Mouse (Mus musculus) stomach, postnatal 0 days (tissue): Measurements from ENCODE around the gene Fabp6.

Source experiments
- CTCF ChIP-seq: IDR thresholded peaks from 2 replicates; pipeline ENCODE4 v1.5.1; 2016; ENCODE audit warnings: antibody characterized with exemption, low read depth, mild to moderate bottlenecking, moderate library complexity
- EP300 ChIP-seq: optimal IDR thresholded peaks from 2 replicates; pipeline ENCODE3; 2016; ENCODE audit warnings: antibody characterized with exemption

DNA sequence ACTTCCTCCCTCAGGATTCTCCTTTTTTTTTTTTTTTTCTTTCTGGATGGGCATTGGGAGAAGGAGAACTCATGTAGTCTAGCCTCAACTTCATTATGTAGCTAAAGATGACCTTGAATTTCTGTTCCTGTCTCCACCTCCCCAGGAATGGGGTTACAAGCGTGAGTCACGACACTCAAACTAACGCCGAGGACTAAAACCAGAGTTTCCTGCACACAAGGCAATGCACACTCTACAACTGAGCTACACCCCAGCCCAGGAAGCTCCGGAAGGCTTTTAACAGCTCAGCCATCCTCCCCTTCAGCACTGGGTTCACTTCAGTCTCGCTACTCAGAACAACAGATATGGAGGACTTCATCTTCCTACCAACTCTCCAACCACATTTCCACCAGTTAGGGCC, 3.6 kb upstream of the Fabp6 start:
- TF ChIP-seq CTCF = no peak
- TF ChIP-seq EP300 = no peak
